Mouse (Mus musculus) G1E (cell line): ENCODE data around the gene Gcgr.

Experiments
- CTCF ChIP-seq: IDR thresholded peaks from 2 replicates; pipeline ENCODE4 v1.5.1; 2012; ENCODE audit warnings: low read depth, low read length, inconsistent platforms, mixed read lengths
- GATA1 ChIP-seq: IDR thresholded peaks from 2 replicates; pipeline ENCODE4 v1.6.1; 2012; ENCODE audit warnings: borderline replicate concordance, low read length, inconsistent platforms, mixed read lengths
- TAL1 ChIP-seq: conservative IDR thresholded peaks from 2 replicates; pipeline ENCODE4 v1.6.1; 2012; ENCODE audit warnings: low read depth, low read length, inconsistent platforms, mixed read lengths

DNA sequence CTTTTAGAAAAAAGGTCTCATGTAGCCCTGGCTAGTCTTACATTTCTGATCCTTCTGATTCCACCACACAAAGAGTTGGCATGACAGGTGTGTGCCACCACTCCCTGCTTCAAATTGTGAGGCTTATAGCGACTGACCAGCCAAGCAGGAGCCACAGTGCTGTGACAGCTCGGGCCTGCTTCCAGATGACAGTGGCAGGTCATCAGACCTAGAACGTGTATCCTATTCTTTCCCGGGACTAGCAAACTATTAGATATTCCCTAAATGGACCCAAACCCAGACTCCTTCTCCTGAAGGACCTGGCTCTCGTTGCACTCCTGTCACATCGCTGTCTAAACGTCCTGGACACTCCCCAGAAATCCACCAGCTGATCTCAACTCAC, 18.3 kb downstream of the Gcgr start:
- TF ChIP-seq CTCF: no peak
- TF ChIP-seq TAL1: no peak
- TF ChIP-seq GATA1: no peak
